Mouse (Mus musculus): ENCODE data around the gene Rbm3.
A peak's percentile ranks its signal among the peaks of the same experiment; 100 is the strongest.
"Not testable (repeated sequence)": the region's sequence is repeated elsewhere in the genome, so short reads cannot be mapped to it uniquely, and the experiment has no call there.

The Rbm3 gene

GRCm38 (mm10) chrX:8125235-8125634 is 20.4 kb downstream of the Rbm3 start:
- no peak for DNase-seq

- DNase-seq = no peak
Measured at GRCm38 (mm10) chrX:8123821-8124470, 21.7 kb downstream of the Rbm3 start.

- DNase-seq = no peak
Measured at GRCm38 (mm10) chrX:8117264-8117663, 28.4 kb downstream of the Rbm3 start.

GRCm38 (mm10) chrX:8115275-8115674 is 30.4 kb downstream of the Rbm3 start:
- no peak for DNase-seq

- no peak for DNase-seq
Measured at GRCm38 (mm10) chrX:8105019-8105418, 40.7 kb downstream of the Rbm3 start.

GRCm38 (mm10) chrX:8102213-8102668 is 43.4 kb downstream of the Rbm3 start:
- DNase-seq = no peak

GRCm38 (mm10) chrX:8101017-8101416 is 44.7 kb downstream of the Rbm3 start:
- no peak for DNase-seq

GRCm38 (mm10) chrX:8099435-8099834 is 46.2 kb downstream of the Rbm3 start:
- DNase-seq = no peak

- peak; percentile 98 for DNase-seq
Measured at GRCm38 (mm10) chrX:8096787-8097242, 48.9 kb downstream of the Rbm3 start.

GRCm38 (mm10) chrX:8096068-8096786 is 49.5 kb downstream of the Rbm3 start:
- peak; percentile 90 for DNase-seq

GRCm38 (mm10) chrX:8095546-8095945 is 50.1 kb downstream of the Rbm3 start:
- no peak for DNase-seq

- DNase-seq = not testable (repeated sequence)
Measured at GRCm38 (mm10) chrX:8090954-8091347, 54.7 kb downstream of the Rbm3 start.

GRCm38 (mm10) chrX:8090346-8090953 is 55.2 kb downstream of the Rbm3 start, which contains the start of gene Was:
Was (minus strand) TSS chrX:8090498.
- DNase-seq = no peak

- no peak for DNase-seq
Measured at GRCm38 (mm10) chrX:8089746-8090145, 55.9 kb downstream of the Rbm3 start.
